Mouse (Mus musculus) frontal cortex, postnatal 10 days (tissue): ENCODE results near the gene Dcun1d4.

ENCODE experiments used
- DNase-seq, 2 experiments: peaks; one replicate each; pipeline ENCODE4 v3.0.0; 2022; ENCODE audit warnings: low spot score in 2 of 2, mixed read lengths in 1 of 2

Gene Dcun1d4

GRCm38 (mm10) chr5:73498559-73498958, 17.8 kb downstream of the Dcun1d4 start:
- no peak for DNase-seq

GRCm38 (mm10) chr5:73500867-73501440, 20.2 kb downstream of the Dcun1d4 start:
- no peak for DNase-seq

GRCm38 (mm10) chr5:73502422-73502821, 21.6 kb downstream of the Dcun1d4 start:
- no peak for DNase-seq

GRCm38 (mm10) chr5:73503015-73503757, 22.4 kb downstream of the Dcun1d4 start:
- DNase-seq, result no peak

GRCm38 (mm10) chr5:73511074-73511473, 30.3 kb downstream of the Dcun1d4 start:
- DNase-seq, result no peak

- DNase-seq, result no peak
Measured at GRCm38 (mm10) chr5:73512241-73512640, 31.4 kb downstream of the Dcun1d4 start.

- DNase-seq, result no peak
Measured at GRCm38 (mm10) chr5:73512661-73513060, 31.9 kb downstream of the Dcun1d4 start.

- no peak for DNase-seq
Measured at GRCm38 (mm10) chr5:73514202-73514601, 33.4 kb downstream of the Dcun1d4 start.

GRCm38 (mm10) chr5:73517299-73517698, 36.5 kb downstream of the Dcun1d4 start:
- no peak for DNase-seq

- DNase-seq, result no peak
Measured at GRCm38 (mm10) chr5:73518424-73519211, 37.8 kb downstream of the Dcun1d4 start.

- no peak for DNase-seq
Measured at GRCm38 (mm10) chr5:73520787-73521186, 40.0 kb downstream of the Dcun1d4 start.

GRCm38 (mm10) chr5:73523227-73523626, 42.4 kb downstream of the Dcun1d4 start:
- DNase-seq, result no peak

GRCm38 (mm10) chr5:73524300-73525000, 43.6 kb downstream of the Dcun1d4 start:
- DNase-seq, result no peak

- DNase-seq, result no peak
Measured at GRCm38 (mm10) chr5:73532222-73532621, 51.4 kb downstream of the Dcun1d4 start.

- no peak for DNase-seq
Measured at GRCm38 (mm10) chr5:73532879-73533278, 52.1 kb downstream of the Dcun1d4 start.

- DNase-seq, result no peak
Measured at GRCm38 (mm10) chr5:73537669-73538068, 56.9 kb downstream of the Dcun1d4 start.

- no peak for DNase-seq
Measured at GRCm38 (mm10) chr5:73538586-73539298, 57.9 kb downstream of the Dcun1d4 start.

- peak in 1 of 2 experiments; percentile 47 for DNase-seq
Measured at GRCm38 (mm10) chr5:73539848-73540510, 59.2 kb downstream of the Dcun1d4 start.

- DNase-seq, result no peak
Measured at GRCm38 (mm10) chr5:73540511-73540871, 59.7 kb downstream of the Dcun1d4 start.

GRCm38 (mm10) chr5:73544111-73544753, 63.4 kb downstream of the Dcun1d4 start:
- DNase-seq, result no peak
